Mouse (Mus musculus): Measurements from ENCODE around the gene Gm5799.
"Not testable (repeated sequence)": the region's sequence is repeated elsewhere in the genome, so short reads cannot be mapped to it uniquely, and the experiment has no call there.

The Gm5799 gene

DNA sequence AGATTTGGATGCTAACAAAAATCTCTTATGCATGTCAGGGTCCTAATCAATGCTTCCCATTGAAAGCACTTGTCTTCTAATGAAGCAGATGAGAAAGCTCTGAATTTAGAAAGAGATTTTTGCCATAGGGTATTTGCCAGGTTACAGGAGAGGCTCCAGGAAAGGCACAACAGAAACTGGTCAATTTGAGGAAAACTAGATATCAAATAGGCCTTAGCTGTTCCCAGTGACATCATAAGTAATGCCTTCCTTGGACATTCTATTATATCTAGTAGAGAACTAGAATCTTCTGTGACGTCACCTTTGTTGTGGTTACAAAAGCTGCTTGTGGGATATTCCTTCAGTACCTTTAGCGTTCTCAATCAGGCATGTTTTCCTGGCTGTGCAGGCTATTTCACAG is at the start of gene Gm5799:
Gene Gm5799, plus strand, starts transcription at position 301 of the 400 bp plus-strand sequence.
- not testable (repeated sequence) for TF ChIP-seq GATA4 (IDR thresholded peaks at IDR 0.05; ENCODE audit: insufficient replicate concordance, low read length)

DNA sequence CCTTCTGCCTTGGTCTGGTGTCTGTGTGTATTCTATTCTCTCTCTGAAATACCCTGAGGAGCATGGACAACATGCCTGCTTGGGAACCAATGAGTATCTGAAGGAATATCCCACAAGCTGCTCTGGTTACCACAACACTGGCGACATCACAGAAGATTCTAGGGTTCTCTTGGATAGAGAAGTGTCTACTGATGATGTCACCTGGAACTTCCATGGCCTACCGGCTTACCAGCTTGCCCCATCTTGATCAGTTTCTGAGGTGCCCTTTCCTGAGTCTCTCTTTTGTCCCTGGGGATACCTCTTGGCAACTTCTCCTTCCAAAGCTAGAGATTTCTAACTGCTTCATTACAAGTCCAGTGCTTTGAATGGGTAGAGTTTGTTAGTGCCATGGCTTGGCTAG is 35.7 kb downstream of the Gm5799 start, which contains the start of gene Gm17654:
Gene Gm17654, minus strand, starts transcription at position 101 of the 400 bp plus-strand sequence.
- not testable (repeated sequence) for TF ChIP-seq GATA4 (IDR thresholded peaks at IDR 0.05; ENCODE audit: insufficient replicate concordance, low read length)

All from liver, adult (tissue).